Mouse (Mus musculus) cerebellum, postnatal 4 days (tissue): ENCODE data around the gene Apoc2.
"Not testable (repeated sequence)": the region's sequence is repeated elsewhere in the genome, so short reads cannot be mapped to it uniquely, and the experiment has no call there.

Source experiments
- DNase-seq, 2 experiments: peaks; one replicate each; pipeline ENCODE4 v3.0.0; 2022; ENCODE audit warnings: low spot score in 2 of 2, mixed read lengths in 1 of 2

Apoc2 gene

DNA sequence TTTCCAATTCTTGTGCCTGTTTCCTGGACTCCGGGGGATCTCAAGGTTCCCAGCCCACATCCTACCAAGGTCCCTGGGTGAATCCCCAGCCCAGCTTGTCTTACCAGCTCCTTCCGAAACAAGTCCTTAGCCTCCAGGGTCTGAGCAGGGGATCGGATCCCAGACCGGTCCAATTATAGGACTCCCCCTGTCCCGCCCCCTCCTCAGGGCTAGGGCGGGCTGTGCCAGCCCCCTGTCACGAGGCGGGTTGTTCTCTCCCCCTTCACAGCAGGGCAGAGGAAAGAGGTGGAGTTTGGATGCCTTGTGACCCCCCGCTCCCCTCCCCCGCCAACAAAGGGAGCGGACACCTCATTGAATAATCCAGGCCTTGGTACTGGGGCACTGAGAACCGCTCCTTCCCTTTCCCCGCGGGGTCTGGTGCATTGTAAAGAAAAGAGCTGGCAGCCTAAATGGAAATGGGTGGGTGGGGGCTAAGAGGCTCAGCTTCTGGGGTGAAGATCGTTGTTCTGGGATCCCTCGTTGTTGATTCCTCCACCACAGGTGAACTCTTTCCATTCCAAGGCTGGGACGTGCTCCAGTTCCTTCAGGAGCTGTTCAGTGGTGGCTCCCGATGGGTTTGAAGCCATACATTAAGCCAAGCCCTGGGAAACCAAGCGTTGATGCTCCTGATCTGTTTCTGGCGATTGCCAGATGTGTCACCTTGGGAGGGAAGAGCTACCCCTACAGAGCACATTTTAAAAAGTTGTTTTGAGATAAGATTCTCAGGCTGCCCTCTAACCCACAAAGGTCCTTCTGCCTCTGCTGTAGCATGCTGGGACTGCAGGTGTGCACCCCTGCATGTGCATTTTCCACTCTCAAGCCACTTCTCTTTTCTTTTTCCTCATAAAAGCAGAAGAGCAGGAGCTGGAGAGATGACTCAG is 21.4 kb upstream of the Apoc2 start, which contains the start of gene Apoe:
Apoe (minus strand) TSS at position 282 of the 920 bp plus-strand sequence.
- DNase-seq = peak in 1 of 2 experiments; percentile 56

DNA sequence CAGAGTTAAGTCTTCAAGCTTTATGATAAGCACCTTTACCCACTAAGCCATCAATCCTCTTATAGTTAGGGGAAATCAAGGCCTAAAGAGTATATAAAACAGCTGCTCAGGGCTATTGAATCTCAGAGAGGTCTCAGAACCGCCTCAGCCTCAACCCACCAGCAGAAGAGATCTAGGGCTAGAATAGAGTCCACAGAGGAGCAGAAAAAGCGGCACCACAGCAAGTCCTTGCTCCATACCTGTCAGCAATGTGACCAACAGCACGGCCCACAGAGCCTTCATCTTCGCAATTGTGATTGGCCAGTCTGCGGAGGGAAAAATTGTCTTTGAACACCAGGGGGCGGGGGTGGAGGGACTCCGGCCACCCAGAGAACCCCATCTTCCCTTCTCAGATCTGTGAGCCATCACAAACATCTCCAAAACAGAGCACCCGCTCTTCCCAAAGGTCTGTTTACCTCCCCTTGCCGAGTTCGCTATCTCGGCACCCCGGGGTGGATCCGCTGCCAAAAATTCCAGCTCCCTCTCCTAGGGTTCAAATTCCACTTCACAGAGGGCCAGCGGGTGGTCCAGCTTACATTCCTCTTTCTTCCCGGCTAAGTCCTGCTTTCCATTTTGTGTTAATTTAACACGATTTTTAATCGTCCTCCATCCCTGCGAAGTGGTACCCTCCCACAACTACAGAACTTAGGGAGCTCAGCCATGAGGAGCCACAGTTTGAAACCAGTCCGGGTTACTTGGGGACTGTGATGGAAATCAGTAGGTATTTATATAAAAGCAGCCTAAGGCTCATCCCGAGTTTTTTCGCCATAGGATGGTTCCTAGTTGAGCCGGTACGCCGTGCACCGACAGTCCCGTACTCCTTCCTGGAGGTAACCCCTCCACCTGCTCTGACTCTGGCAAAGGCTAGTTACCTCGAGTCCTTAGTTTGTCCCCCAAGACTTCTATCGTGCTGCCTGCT is 20.5 kb upstream of the Apoc2 start:
- DNase-seq = no peak

DNA sequence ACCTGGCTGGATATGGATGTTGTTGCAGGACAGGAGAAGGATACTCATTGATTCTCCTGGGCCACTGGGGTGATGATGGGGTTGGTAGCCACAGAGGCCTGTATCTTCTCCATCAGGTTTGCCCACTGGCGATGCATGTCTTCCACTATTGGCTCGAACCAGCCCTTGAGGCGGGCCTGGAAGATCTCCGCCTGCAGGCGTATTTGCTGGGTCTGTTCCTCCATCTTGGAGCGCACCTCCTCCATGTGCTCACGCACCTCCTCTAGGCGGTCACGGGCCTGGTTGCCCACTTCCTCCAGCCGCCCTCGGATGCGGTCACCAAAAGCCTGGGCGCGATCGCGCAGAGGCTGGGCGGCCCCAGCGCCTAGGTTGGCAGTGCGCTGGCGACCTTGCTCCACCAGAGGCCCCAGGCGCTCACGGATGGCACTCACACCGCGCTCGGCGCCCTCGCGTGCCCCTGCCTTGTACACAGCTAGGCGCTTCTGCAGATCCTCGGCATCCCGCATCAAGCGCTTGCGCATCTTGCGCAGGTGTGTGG is 18.7 kb upstream of the Apoc2 start:
- no peak for DNase-seq

DNA sequence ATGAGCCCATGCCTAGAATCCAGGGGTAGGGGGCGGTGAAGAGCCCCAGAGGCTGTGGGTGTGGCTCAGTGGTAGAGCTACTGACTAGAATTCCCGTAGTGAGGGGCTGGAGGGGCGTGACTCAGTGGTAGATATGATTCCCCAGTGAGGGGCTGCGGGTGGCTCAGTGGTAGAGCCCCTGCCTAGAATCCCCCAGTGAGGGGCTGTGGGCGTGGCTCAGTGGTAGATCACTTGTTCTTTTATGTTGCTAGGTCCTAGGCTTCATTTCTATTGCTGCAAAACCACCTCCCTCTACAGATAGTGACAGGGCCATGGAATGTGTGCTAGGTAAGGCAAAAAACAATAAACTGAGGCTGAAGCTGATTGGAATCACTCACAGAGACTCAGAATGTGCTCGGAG is 18.1 kb upstream of the Apoc2 start:
- no peak for DNase-seq

DNA sequence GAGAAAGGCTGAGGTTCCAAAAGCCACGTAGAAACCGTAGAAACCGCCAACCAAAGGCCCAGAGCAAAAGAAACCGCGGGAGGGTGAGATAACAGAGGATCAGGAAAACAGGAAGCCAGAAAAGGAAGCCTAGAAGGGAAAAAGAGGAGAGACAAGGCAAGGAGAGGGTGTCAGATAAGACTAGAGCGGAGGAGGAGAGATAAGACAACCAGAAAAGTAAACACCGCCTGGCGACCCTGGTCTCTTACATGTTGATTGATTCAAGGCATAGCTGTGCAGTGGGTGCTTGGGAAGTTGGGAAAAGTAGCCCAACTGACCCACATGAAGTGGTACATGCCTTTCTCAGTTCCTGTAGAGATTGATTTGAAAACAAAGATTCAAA is 17.5 kb upstream of the Apoc2 start:
- DNase-seq = no peak

DNA sequence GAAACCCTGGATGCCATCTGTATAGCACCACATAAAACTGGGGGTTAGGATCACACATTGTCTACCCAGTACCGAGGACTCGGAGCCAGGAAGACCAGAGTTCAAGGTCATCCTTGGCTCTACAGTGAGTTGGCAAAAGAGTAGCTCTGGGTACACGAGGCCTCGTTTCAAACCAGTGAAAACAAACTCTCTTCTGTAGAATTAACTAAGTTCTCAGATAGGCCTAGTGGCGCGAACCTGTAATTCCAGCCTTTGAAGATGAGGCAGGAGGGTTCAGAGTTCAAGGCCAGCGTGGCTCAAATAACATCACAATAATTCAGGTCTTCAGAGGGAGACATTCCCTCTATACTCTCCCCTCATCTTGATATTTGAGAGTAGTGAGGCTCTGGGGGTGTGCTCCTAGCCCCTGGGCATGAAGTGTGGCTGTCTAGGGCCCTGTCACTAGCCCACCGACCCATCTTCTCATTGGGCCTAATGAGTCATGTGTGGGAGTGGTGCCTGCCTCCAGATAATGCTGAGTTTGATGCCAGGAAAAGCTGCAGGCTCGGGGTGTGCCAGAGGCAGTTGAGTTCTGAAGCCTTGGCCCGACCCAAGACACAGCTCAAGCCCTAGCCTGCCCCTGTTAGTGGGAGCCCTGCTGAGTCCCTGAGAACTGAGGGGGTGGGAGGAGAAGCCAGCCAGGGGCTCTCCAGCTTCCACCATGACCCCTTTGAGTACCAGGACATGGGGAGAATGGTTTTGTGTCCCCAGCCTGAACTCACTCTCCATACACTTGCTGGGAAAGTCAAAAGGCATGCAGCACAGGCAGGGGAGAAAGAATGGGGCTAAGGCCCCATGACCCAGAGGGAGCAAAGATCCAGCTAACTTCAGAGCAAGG is 16.8 kb upstream of the Apoc2 start:
- no peak for DNase-seq

DNA sequence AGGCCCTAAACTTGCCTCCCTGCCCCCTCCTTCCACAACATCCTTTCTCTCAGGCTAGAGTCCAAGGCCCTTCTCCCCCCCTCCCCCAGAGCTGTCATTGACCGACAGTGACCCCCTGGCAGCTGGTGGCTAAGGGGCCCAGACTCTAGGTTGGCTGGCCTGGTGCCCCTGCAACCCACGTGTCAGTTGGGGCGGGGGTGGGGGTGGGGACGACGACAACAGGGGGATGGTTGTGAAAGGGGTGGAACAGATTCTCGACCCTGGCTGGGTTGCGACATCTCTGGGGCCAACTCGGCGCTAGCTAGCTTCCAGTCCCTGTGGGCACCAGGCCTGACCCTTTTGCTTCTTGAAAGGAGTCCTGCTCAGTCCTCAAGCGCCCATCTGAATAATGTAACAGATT is 15.7 kb upstream of the Apoc2 start:
- peak in 1 of 2 experiments; percentile 61 for DNase-seq

DNA sequence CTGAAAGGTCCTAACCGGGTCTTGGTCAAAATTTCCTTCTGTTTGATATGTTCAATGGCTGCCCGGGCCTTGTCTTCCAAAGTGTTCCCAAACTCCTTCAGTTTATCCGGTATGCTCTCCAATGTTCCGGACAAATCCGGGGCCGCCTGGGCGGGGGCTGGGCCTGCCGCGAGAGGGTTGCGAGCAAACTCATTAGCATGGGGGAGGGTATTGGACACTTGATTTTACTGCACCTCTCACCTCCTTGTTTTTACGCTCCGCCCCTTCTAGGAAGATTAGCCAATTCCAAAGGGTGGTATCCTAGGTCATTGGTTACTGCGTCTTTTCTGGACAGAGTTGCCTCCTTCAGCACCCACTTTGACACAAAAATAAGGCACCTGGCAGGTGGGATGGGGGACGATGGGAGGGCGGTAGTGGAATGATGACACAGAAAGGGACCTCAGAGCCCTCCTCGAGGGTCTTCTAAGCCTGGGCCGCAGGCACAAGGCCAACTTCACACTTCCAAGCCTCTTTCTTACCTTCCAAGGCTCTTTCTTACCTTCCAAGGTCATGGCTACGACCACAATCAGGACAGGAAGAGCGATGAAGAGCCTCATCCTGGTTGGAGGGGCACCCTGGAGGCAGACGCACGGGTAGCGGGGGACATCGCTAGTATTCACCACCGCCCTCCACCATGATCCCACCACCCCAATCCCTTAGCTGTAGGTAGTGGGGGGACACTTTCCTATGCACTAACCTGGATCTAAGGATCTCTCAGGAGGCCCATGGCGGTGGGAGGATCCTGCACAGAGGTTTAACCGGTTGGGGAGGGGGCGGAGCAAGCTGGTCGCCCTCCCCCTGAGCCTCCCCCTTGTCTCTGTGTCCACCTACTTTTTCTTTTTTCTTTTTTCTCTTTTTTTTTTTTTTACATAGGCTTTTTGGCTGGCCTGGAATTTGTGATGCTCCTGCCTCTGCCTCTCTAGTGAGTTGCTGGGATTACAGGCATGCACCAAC is 14.4 kb upstream of the Apoc2 start, which contains the start of gene Apoc1:
Apoc1 (minus strand) TSS at position 788 of the 993 bp plus-strand sequence.
- DNase-seq = no peak

DNA sequence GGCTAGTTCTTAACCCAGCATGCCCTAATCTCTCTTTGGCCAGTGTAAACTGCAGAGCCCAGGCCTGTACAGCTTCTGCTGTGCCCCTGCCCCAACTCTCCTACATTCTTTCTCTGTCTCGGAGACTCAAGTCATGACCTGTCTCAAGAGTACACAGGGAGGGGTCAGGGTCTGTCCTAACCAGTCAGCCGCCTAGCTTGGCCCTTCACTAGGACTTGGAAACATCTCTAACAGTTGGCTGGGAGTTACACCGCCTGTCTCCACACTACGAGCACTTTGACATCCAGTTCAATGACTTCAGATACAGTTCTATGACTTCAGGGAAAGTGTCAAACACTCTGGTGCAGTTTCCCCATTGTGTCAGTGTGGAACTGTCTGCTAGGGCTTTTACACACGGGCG is 13.7 kb upstream of the Apoc2 start:
- DNase-seq = no peak

DNA sequence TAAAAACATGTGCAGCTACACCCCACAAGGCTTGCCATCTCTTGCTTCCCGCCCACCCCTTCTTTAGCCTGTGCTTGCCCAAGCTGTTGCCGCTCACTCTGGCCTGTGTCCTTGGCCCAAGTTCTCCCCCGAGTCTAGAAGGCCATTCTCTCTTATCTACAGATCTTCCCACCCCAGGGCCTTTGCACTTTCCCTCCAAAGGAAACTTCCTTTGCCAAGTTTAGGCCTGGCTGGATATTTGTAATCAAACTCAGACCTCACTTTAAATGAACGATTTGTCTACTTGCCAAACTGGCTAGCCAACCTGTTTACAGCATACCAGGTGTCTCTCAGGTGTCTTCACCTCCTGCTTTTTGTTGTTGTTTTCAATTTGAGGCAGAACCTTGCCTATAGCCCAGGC is 13.1 kb upstream of the Apoc2 start:
- no peak for DNase-seq

DNA sequence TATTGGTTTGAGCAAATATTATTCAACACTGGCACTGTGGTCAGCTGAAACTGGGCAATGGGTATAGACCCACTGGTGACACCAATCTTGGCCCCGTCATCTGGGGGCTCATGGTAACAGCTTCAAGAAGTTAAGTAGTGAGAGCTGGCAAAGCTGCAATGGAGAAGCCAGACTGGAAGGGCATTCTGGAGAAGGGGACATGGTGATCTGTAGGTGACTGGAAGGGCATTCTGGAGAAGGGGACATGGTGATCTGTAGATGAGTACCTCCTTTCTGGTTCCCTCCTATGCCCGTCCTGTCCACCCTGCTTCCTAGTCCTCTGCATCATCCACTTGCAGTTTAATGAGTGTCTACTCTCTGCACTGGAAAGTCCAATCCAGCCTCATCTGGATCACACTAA is 10.9 kb upstream of the Apoc2 start:
- no peak for DNase-seq

DNA sequence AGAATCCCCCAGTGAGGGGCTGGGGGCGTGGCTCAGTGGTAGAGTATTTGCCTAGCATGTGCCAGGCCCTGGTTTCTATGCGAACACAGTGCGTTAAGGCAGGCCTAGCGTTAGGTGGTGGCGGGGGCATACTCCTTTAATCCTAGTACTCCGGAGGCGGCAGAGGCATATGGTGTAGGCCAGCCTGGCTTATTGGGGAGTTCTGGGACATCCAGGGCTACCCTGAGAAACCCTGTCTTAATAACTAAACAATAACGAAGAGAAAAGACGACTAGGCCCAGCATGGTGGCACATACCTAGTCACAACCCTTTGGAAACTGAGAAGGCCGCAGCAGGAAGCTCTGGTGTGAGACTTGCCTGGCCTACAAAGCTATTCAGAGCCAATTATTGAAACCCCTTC is 10.4 kb upstream of the Apoc2 start:
- no peak for DNase-seq

DNA sequence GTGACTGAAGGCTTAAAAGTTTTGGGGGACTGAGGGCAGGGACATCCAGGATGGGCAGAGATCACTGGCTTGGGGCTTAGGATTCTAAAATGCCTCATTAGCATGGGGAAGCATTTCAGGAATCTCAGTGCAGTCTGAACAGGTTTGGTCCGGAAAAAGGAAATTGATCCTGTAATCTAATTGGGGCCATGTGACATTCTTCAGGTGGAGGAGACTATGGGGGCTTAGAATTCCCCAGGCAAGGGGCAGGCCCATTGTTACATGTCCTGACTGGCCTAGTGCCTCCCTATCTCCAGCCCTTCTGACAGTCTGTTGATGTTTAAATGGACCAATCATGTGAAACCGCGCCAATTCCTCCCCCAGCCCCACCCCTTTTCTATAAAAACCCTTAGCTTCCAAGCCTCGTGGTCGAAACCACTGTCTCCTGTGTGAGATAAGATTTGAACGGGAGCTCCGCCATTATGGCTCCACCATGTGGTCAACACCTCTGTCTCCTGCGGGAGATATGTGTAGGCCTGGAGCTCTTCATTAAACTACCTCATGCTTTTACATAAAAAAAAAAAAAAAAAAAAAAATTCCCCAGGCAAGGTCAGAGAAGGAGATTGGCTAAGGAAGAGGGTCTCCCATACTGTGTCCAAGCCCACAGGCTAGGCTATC is 9.3 kb upstream of the Apoc2 start:
- DNase-seq = not testable (repeated sequence)

DNA sequence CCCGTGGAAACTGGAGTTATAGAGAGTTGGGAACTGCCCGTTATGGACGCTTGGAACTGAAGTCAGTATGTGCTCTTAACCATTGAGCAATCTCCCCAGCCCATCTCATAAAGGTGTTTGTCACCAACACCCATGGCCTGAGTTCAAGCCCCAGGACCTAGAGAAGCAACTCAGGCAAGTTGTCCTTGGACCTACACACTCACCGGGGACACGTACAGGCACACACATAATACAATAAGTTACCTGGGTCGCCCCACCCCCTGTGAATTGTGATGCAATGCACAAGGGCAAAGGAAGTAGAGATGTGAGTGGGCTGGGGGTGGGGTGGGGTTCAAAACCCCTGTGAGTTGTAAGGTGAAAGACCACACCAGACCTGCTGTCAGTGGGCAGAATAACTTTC is 8.8 kb upstream of the Apoc2 start:
- no peak for DNase-seq

DNA sequence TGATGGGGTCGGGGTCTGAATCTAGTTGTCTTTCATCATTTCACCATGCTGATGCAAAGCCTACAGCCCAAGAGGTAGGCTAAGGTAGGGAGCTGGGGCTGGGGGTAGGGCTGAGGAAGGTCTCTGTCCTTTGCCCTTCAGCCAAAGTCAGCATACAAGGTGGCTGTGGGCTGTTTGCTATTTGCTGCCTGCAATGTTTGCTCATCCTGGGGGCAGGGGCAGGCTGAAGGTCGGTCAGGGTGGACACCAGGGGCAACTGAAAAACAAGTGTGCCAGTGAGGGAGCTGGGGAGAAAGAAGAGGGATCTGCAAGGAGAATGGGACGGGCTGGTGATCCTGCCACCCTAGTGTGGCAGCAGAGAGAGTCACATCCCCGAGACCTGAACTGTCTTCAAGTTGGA is 7.6 kb upstream of the Apoc2 start:
- DNase-seq = no peak

DNA sequence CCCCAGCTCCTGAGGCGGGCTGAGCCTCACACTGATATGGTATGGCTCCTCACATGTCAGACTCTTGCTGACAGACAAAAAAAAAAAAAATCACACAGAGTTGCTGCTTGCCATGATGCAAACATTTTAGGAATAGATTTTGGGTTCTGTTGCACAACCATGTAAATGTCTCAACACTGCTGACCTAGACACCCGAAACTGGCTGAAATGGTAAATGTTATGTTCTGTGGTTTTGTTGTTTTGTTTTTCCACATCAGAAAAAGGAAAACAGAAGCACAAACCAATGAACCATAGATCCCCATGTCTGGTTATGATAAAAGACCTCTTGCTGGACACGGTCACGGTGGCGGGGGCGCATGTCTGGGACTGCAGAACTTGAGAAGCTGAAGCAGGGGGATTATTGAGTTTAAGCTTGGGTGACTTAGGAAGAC is 6.0 kb upstream of the Apoc2 start:
- DNase-seq = no peak

DNA sequence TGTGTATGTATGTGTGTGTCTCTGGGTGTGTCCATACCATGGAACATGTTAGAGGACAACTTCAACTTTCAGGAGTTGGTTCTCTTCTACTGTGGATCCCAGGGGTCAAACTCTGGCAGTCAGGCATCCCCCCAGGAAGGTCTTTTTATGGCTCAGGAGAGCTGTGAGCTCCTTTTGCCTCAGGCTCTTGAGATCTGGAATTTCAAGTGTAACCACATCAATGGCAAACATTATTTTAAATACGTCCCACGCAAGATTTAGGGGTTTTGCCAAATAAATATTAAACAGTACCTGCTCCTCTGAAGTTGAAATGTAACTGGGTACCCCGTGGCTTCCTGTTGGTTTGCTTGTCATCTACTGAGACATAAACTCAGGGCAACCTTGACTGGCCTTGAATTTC is 5.2 kb upstream of the Apoc2 start:
- no peak for DNase-seq

DNA sequence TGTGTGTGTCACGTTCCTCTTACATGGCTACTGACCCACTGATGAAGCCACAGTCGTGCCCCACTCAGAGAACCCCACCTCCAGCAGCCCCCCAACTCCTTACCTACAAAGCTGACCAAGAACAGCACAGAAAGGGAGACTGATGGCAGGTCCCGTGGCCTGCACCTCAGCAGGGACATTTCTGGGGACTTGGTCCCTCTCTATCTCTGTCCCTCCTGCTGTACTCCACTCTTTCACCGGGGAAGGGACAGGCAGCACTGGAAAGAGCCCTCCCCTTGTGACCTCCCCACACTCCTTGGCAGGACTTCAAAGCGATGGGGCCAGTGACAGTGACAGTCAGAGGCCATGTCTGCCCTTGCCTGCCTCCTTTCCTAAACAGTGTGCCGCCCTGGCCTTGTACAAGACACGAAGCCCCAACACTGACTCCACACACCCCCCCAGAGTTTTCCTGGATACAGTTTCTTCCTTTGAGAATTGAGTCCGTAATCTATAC is 3.5 kb upstream of the Apoc2 start, which contains the start of the genes Gm44805 and Apoc4:
Gm44805 (minus strand) TSS at position 222 of the 493 bp plus-strand sequence.
Apoc4 (minus strand) TSS at position 278 of the 493 bp plus-strand sequence.
- no peak for DNase-seq

DNA sequence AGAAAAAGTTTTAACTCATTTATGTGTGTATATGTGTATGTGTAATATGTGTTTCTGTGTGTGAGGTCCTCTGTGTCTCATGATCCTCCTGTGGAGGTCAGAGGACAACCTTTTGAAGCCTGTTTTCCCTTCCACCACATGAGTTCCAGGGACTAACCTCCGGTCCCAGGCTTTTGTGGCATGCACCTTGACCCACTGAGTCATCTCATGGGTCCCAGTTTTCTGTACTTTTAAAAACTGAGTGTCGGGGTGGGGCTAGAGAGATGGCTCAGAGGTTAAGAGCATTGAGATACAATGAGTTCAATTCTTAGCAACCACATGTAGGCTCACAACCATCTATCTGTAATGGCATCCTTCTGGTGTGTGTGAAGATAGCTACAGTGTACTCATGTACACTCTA is 3.0 kb upstream of the Apoc2 start:
- DNase-seq = no peak
